Mouse (Mus musculus) mature B cell (primary cell): Measurements from ENCODE around the gene Nelfcd.

ENCODE experiments used
- in situ Hi-C: fragments of 300-500 bp; cut with MboI; formaldehyde crosslinking; loops from 2 replicates; pipeline ENCODE4 v1.14.3; 2019

The Nelfcd gene

DNA sequence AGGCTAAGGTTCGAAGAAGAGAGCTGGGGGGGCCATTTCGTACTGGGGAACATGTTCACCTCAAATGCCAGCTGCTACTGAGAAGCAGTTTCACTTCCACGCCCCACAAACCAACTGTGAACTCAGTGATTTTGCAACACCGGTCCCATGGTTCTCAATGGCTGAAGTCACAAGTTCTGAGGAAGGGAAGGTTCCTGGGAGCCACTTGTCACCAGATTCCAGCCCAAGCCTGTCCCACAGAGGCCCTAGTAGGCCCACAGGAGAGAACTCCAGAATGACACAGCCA is 22.0 kb downstream of the Nelfcd start:
- in situ Hi-C loops, result no loop called here

DNA sequence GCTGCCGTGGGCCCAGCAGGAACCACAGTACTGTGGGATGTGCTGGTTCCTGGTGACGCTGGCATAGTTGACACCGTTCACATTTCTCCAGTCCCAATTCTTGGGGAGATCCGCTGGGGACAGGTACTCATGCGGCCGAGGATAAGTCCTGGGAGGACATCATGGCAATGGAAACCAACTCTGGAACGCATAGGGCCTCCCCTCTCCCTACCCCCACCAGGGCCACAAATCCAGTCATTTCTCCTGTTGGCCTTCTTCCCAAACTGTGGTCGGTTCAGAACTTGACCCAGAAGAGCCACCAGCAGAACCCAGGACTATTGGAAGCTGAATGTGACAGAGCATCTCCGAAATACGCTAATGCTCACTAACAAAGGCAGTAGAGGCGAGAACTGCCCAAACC is 22.6 kb downstream of the Nelfcd start:
- in situ Hi-C loops, result no loop called here

GRCm38 (mm10) chr2:174438737-174439449 is 23.3 kb downstream of the Nelfcd start, which contains the start of gene Ctsz:
Gene Ctsz, minus strand, starts transcription at chr2:174439039.
- in situ Hi-C loops, result no loop called here

- in situ Hi-C loops, result no loop called here
Measured at GRCm38 (mm10) chr2:174439450-174439838, 23.8 kb downstream of the Nelfcd start.

DNA sequence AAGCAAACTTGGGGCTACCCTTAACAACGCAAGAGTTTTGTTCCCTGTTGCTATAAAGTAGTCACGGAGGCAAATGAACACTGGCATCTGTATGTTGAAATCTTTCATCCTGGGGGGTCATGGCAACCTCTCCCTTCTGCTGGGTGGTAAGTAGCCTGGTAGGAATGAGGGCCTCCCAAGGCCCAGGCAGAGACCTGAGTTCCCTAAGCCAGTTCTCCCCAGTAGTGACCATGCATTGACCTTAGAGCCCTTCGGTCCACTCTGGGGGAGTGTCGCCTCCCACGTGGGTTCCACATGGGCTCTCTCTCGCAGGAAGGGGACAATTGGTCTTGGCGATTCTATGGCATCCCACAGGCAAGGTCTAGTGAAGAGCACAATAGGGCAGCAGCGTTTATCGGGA is 24.4 kb downstream of the Nelfcd start:
- in situ Hi-C loops, result no loop called here

- in situ Hi-C loops, result no loop called here
Measured at GRCm38 (mm10) chr2:174441898-174442297, 26.3 kb downstream of the Nelfcd start.

- in situ Hi-C loops, result no loop called here
Measured at GRCm38 (mm10) chr2:174442460-174442859, 26.9 kb downstream of the Nelfcd start.

- in situ Hi-C loops, result no loop called here
Measured at GRCm38 (mm10) chr2:174443046-174443445, 27.4 kb downstream of the Nelfcd start.

- in situ Hi-C loops, result no loop called here
Measured at GRCm38 (mm10) chr2:174444359-174444758, 28.8 kb downstream of the Nelfcd start.

- in situ Hi-C loops, result no loop called here
Measured at GRCm38 (mm10) chr2:174445018-174445417, 29.4 kb downstream of the Nelfcd start.

DNA sequence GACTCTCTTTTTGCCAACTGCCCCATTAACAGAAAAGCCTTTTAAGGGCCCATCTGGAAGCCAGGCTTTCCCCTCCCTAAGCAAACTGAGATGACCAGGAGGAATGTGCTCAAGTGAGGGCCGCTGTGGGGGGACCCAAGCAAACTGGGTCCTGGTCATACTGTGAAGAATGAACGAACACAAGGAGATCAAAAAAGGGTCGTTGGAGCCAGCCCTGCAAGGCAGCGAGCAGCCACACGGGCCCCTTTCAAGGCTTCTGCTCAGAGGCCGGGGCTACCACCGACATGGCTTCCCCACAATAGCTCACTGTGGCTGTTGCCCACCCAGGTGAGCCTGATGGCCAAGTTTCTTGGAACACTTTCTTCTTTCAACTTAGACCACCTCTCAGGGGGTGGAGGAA is 30.9 kb downstream of the Nelfcd start:
- in situ Hi-C loops, result no loop called here

- in situ Hi-C loops, result no loop called here
Measured at GRCm38 (mm10) chr2:174446905-174447304, 31.3 kb downstream of the Nelfcd start.

- in situ Hi-C loops, result no loop called here
Measured at GRCm38 (mm10) chr2:174448405-174448804, 32.8 kb downstream of the Nelfcd start.

GRCm38 (mm10) chr2:174450353-174450752 is 34.7 kb downstream of the Nelfcd start, which contains the start of gene Tubb1:
Gene Tubb1, plus strand, starts transcription at chr2:174450695.
- in situ Hi-C loops, result loop anchor here (25.0 kb wide), 1 partner anchor 113 kb away; the partner anchor contains the start of gene Gm20721

- in situ Hi-C loops, result loop anchor here (25.0 kb wide), 1 partner anchor 116 kb away; the partner anchor contains the start of gene Gm20721
Measured at GRCm38 (mm10) chr2:174453681-174454080, 38.1 kb downstream of the Nelfcd start.

- in situ Hi-C loops, result loop anchor here (25.0 kb wide), 1 partner anchor 122 kb away; the partner anchor contains the start of gene Gm20721
Measured at GRCm38 (mm10) chr2:174459365-174459764, 43.8 kb downstream of the Nelfcd start.

GRCm38 (mm10) chr2:174463370-174463769 is 47.8 kb downstream of the Nelfcd start:
- in situ Hi-C loops, result loop anchor here (25.0 kb wide), 1 partner anchor 126 kb away; the partner anchor contains the start of gene Gm20721

DNA sequence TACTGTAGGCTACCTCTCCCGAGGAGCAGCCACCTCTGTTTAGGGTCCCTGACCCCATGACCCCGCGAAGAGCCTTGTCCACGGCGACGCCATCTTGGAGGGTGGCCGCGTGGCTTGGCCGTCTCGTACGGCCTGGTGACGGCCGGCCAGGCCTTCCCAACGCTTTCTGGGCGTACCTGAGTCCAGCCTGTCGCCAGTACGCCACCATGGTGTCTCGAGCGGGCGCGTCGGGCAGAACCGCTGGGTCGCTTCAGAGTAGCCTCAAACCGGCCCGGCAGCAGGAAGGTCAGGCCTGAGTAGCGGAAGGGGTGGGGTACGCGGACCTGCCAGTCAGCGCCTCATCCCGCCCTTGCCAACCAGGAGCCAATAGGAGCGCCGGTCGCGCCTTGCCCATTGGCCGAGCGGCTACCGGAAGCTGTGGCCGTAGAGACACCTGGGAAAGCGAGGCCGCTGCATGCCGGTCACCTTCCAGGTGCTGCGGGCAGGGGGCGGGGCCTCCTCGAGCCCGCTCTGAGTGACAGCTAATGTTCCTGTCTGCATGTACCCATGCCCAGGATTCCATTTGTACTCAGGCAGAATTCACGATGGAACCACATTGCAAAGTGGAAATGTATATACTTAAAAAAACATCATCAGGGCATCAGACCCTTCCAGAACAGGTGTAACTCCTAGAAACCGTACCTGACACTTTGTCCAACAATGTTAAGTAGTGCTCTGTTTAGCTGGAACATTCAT is 48.4 kb downstream of the Nelfcd start, which contains the start of gene Atp5e:
TSS of gene Atp5e (minus strand) at position 317 of the 735 bp plus-strand sequence.
- in situ Hi-C loops, result loop anchor here (25.0 kb wide), 1 partner anchor 127 kb away; the partner anchor contains the start of gene Gm20721

DNA sequence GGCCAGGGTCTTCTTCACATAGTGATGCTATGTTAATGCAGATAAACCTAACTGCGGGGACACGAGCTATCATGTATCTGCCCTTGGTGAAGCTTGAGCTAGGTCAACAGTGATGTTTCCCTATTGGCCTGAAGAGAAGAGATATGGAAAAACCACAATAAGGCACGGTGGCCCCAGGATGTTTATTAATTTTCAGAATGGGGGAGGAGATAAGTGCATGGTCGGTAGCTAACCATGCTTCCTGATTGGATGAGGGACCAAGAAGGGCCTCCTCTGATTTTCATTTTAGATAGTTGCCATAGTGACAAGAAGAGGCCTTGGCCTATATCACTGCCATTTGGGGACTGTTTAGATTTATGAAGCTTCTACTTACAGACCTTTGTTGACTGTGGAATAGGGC is 54.7 kb downstream of the Nelfcd start:
- in situ Hi-C loops, result loop anchor here (25.0 kb wide), 1 partner anchor 133 kb away; the partner anchor contains the start of gene Gm20721

DNA sequence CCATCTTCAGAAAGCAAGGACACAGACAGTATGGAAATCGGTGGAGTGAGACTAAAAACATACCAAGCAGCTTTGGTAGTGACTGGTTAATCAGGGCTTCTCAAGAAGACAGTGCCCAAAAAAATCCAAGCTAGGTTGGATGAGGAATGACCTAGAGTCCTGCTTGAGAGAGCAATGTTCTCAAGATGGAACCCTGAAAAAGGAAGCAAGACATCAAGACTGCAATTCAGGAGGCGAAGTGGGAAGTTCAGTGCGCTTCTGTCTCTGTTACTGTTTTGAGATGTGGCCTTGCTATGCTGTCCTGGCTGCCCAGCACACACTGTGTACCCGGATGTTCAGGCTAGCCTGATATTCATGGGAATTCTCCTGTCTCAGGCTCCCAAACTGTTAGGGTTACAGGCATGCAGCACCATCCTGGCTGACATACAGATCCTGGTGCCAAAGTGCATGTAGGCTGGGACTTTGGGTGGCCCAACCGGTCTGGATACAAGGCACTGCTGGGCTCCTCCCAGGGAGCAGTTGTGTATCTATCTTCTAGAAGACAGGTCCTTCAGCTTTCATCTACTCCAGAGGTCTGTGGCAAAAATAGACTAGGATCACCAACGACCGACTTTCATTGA is 55.3 kb downstream of the Nelfcd start:
- in situ Hi-C loops, result loop anchor here (25.0 kb wide), 1 partner anchor 134 kb away; the partner anchor contains the start of gene Gm20721

GRCm38 (mm10) chr2:174472407-174472806 is 56.8 kb downstream of the Nelfcd start:
- in situ Hi-C loops, result loop anchor here (25.0 kb wide), 1 partner anchor 135 kb away; the partner anchor contains the start of gene Gm20721
